Mouse (Mus musculus) kidney, adult 9 months (tissue): ENCODE measurements around the gene Ephb6.

ENCODE experiments used
- DNase-seq: peaks from one replicate; pipeline ENCODE4 v3.0.0; 2022

Ephb6 gene

GRCm38 (mm10) chr6:41628180-41628579 lies 22.9 kb downstream of the Ephb6 start:
- DNase-seq: no peak

- no peak for DNase-seq
Observed at GRCm38 (mm10) chr6:41630791-41631190, 25.5 kb downstream of the Ephb6 start.

- DNase-seq: no peak
Observed at GRCm38 (mm10) chr6:41631549-41631948, 26.3 kb downstream of the Ephb6 start.

GRCm38 (mm10) chr6:41635211-41635610 lies 29.9 kb downstream of the Ephb6 start:
- no peak for DNase-seq

- DNase-seq: no peak
Observed at GRCm38 (mm10) chr6:41636178-41636577, 30.9 kb downstream of the Ephb6 start, which contains the start of gene Trpv6. TSS of gene Trpv6 (minus strand) at chr6:41636405.

GRCm38 (mm10) chr6:41637393-41637792 lies 32.1 kb downstream of the Ephb6 start:
- no peak for DNase-seq

GRCm38 (mm10) chr6:41637927-41638506 lies 32.7 kb downstream of the Ephb6 start:
- no peak for DNase-seq

GRCm38 (mm10) chr6:41640449-41640848 lies 35.2 kb downstream of the Ephb6 start:
- no peak for DNase-seq

GRCm38 (mm10) chr6:41641173-41641866 lies 36.0 kb downstream of the Ephb6 start:
- DNase-seq: no peak

- no peak for DNase-seq
Observed at GRCm38 (mm10) chr6:41642765-41643164, 37.5 kb downstream of the Ephb6 start.

GRCm38 (mm10) chr6:41643227-41643626 lies 37.9 kb downstream of the Ephb6 start:
- no peak for DNase-seq

- no peak for DNase-seq
Observed at GRCm38 (mm10) chr6:41646220-41646619, 40.9 kb downstream of the Ephb6 start.

GRCm38 (mm10) chr6:41646672-41647071 lies 41.4 kb downstream of the Ephb6 start:
- no peak for DNase-seq

- no peak for DNase-seq
Observed at GRCm38 (mm10) chr6:41653173-41653572, 47.9 kb downstream of the Ephb6 start.

- DNase-seq: no peak
Observed at GRCm38 (mm10) chr6:41654648-41655047, 49.4 kb downstream of the Ephb6 start.

GRCm38 (mm10) chr6:41658487-41658886 lies 53.2 kb downstream of the Ephb6 start:
- DNase-seq: no peak

- DNase-seq: peak; percentile 28
Observed at GRCm38 (mm10) chr6:41662320-41662719, 57.0 kb downstream of the Ephb6 start.
